Mouse (Mus musculus) frontal cortex, postnatal 14 days (tissue): ENCODE measurements around the gene Erbb3.

Source experiments
- DNase-seq, 2 experiments: peaks; one replicate each; pipeline ENCODE4 v3.0.0; 2022; ENCODE audit warnings: low spot score in 2 of 2

Gene Erbb3

DNA sequence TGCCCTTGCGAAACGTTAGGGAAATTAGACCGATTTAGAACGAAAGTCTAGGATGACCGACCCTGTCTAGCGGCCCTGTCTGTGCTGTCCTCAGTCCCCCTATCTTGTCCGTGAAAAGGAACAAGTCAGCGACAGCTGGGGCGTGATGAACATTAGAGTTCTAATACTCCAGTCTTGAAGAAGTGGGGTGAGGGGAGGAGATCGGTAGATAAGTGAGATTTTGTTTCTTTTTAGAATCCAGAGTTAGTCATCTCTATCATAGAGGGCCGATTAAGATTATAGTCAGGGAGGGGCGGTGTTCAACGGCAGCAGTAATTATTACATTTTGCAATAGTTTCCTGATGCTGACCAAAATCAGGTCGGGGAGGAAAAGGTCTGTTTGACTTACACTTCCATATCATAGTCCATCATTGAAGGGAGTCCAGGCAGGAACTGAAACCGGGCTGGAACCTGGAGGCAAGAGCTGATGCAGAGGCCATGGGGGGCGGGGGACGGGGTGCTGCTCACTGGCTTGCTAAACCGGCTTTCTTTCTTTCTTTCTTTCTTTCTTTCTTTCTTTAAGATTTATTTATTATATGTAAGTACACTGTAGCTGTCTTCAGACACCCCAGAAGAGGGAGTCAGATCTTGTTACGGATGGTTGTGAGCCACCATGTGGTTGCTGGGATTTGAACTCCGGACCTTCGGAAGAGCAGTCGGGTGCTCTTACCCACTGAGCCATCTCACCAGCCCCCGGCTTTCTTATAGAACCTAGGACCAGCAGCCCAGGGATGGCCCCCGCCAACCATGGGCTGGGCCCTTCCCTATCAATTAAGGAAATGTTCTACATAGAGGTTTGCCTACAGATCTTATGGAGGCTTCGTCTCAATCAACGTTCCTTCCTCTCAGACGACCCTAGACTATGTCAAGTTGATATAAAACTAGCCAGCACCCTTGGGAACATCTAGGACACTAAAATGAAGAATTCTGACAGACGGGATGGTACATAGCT is 62.8 kb downstream of the Erbb3 start:
- no peak for DNase-seq

DNA sequence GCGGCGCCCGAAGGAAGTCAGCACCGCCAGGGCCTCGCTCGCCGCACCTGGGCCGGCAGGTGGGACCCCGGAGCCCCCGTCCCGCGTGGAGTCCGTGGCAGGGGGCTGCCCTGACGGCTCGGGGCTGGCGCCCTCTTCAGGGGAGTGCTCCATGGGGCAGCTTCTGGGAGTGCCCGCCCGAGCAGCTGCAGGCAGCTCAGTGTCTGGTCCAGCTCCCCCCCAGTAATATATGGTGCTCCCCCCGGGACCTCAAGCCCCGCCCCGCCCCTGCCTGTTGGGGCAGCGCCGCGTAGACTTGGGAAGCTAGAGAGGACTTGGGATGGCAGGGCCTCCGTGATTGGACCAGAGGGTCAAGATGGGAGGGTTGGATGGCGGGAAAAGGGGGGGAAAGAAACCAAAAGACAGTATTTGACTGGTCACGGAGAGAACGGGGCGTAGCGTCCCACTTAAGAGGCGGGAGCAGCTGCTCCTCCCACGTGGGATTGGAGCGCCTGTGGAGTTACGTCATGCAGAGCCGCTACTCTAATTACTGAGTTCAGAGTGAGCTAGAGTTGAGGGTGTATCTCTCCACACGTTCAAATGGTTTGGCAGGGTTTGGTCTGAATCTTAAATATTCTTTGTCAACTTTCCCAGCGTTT is 63.7 kb downstream of the Erbb3 start, which contains the start of gene Esyt1:
Gene Esyt1 (minus strand): TSS at position 201 of the 638 bp plus-strand sequence.
- peak; percentile 83 to 88 for DNase-seq

GRCm38 (mm10) chr10:128524732-128525662 is 64.5 kb downstream of the Erbb3 start:
- DNase-seq: peak in 1 of 2 experiments; percentile 25

DNA sequence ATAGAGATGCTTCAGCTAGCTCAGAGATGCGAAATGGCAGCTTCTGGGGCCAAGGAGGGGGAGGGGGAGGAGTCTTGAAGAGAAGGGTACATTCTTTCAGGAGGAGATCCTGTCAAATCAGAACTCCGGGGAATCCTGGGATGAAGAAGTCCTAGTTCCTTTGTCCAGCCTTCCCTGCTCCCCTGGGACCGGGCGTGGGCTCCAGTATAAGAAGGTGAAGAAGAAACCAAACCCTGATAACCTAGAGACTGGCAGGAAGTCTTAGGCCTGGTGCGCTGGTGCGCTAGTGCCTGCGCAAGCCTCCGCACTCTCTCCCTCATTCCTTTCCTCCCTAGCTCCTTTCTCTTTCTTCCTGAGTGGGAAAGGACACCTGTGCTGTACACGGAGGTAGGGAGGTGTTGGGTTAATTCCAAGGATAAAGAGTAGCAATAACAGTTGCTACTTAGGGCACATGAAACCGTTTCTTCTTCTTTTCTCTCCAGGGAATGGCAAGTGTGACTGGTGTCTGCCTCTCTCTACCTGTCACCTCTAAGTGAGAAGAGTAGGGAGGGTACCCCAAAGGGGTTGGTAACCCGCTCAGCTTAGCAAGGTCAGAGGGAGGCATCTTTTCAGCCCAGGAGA is 65.2 kb downstream of the Erbb3 start:
- no peak for DNase-seq

GRCm38 (mm10) chr10:128522351-128522750 is 67.1 kb downstream of the Erbb3 start:
- DNase-seq: no peak

DNA sequence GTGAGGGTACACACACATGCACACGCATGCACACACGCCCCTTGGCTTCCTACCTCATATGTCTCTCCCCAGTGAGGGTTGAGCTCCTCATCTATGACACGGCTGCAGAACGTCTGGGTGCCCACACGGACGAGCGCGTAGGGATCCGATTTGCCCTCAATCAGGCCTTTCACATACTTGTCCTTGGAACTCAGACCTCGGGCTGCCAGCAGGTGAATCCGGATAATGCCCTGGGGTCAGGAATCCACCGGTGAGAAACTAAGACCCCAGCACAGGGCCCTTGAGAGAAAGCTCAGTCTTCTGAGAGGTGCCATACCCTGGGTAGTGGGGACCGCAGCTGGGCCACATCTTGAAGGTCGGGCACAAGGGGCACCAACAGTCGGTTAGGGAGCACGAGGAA is 68.9 kb downstream of the Erbb3 start:
- DNase-seq: no peak

- no peak for DNase-seq
These were observed 70.6 kb downstream of the Erbb3 start for GRCm38 (mm10) chr10:128518833-128519232.
